9 mouse cellular contexts compared by ENCODE assay signal in the genomic region with DNA sequence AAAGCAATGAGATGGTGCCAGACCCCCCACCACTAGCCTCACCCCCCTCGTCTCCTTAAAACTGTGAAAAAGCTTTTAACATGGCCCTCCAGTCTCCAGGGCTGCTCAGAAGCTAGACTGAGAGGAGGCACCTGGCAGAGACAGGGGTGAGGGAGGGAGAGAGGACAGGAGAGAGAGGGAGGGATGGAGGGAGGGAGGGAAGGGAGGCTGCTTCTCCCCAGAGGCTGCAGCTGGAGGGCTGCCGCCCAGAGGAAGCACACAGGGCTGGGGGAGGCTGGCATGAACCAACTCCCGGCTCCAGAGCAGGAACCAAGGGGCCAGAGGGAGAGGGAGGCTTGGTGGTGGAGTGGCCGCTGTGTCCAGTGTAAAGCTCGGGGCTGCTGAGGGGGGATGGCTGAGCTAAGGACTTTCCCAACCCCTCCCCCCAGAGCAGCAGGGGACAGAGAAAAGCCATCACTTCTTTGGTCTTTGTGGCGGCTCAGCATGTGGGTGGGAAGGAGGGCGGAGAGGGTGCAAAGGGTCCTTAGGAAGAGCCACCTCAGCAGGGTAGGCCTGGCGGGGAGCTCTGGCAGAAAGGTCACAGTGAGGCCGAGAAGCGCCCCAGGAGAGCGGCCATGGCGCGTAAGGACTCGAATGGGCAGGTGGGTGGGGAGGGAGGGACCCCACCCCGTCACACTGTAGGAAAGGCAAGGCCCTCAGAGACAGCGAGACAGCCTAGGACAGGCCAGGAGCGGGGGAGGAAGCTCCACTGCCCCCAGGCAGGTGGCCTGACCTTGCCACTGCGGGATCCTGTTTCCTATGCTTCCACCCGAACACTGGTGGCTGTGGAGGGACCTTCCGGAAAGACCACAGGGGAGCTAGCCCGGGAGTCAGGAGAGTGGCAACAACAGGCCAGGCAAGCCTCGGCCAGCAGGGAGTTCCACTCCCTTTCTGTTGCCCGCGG. TPM values are rescaled to one million over a fixed set of nuclear protein-coding genes. Genes with fewer than 3 reads are reported as not detected.
DNase-seq lines count a peak whose midpoint lies in the region; ATAC-seq lines count a peak whose summit lies in the region.
"Had no signal": no experiment of that assay in that cellular context is flagged by ENCODE, and none has a peak within 500 bp of the region (broad histone marks: within the 10 kb centered on the region; RNA-seq: fewer than 3 reads in every experiment).

No protein-coding gene starts in this region.

- H3K4me3 ChIP-seq in forebrain, embryonic 14.5 days (ENCODE audit: low read depth, low read length) = no peak overlapping the region
- no peak overlapping the region for H3K4me3 ChIP-seq in midbrain, embryonic 13.5 days (replicated peaks)

- peaks cover 41% of the 10 kb centered on the region for H3K36me3 ChIP-seq in forebrain, embryonic 14.5 days (ENCODE audit: control insufficient read depth, insufficient read depth, low read length)
- H3K36me3 ChIP-seq in midbrain, embryonic 13.5 days = peaks cover 38% of the 10 kb centered on the region

- intact Hi-C loops in left cerebral cortex, postnatal 4 days (cut with DNase I) = loop anchor here (10.0 kb wide), 1 partner anchor 348 kb away; no protein-coding TSS in a partner anchor
- intact Hi-C loops in left cerebral cortex, postnatal 14 days (cut with DNase I) = no loop called here
- intact Hi-C loops in heart, postnatal 10 days (cut with DNase I) = no loop called here

- no peaks in the 10 kb centered on the region for H3K9me3 ChIP-seq in forebrain, embryonic 14.5 days (replicated peaks; ENCODE audit: control insufficient read depth, low read length)
- H3K9me3 ChIP-seq in midbrain, embryonic 13.5 days = no peaks in the 10 kb centered on the region

- H3K27me3 ChIP-seq in forebrain, embryonic 14.5 days (replicated peaks; ENCODE audit: control insufficient read depth, insufficient read depth, low read length) = no peaks in the 10 kb centered on the region
- peaks cover 6% of the 10 kb centered on the region; the same call in 1 of the 2 replicates for H3K27me3 ChIP-seq in midbrain, embryonic 13.5 days

- peak overlapping the region; percentile 70 for H3K27ac ChIP-seq in forebrain, embryonic 14.5 days (ENCODE audit: low read depth, low read length)
- peak overlapping the region; percentile 52 for H3K27ac ChIP-seq in midbrain, embryonic 13.5 days
- H3K27ac ChIP-seq: macrophage had no signal

- WGBS in forebrain, embryonic 14.5 days = 18% methylated on average over 24 of the region's 24 CpGs
- 10% methylated on average over 24 of the region's 24 CpGs for WGBS in midbrain, embryonic 13.5 days

- peaks cover 15% of the 10 kb centered on the region for H3K4me1 ChIP-seq in forebrain, embryonic 14.5 days (ENCODE audit: control insufficient read depth, insufficient read depth, low read length)
- peaks cover 34% of the 10 kb centered on the region for H3K4me1 ChIP-seq in midbrain, embryonic 13.5 days (replicated peaks)

- peak overlapping the region; percentile 29; the same call in 1 of the 2 replicates for H3K9ac ChIP-seq in forebrain, embryonic 14.5 days (ENCODE audit: low read length)
- peak overlapping the region; percentile 44; the same call in 1 of the 2 replicates for H3K9ac ChIP-seq in midbrain, embryonic 13.5 days (replicated peaks)

- DNase-seq in left cerebral cortex, postnatal 4 days = peak; percentile 32
- no peak for DNase-seq in left cerebral cortex, postnatal 14 days (ENCODE audit: low spot score in 2 of 2)
- peak; percentile 50 for DNase-seq in forebrain, embryonic 14.5 days (ENCODE audit: low spot score)
- DNase-seq in thymus, postnatal 25 days = peak; percentile 58
- no peak for DNase-seq in layer of hippocampus, adult 8-10 months (ENCODE audit: low spot score in 2 of 2)
- no peak for DNase-seq in layer of hippocampus, postnatal 36 days
- no peak for DNase-seq in heart, postnatal 10 days

- ATAC-seq in forebrain, embryonic 14.5 days = peak; percentile 64
- peak; percentile 46; the same call in 1 of the 2 replicates for ATAC-seq in midbrain, embryonic 13.5 days

- no peak overlapping the region for H3K4me2 ChIP-seq in forebrain, embryonic 14.5 days (ENCODE audit: low read length)
- H3K4me2 ChIP-seq in midbrain, embryonic 13.5 days (replicated peaks) = peak overlapping the region; percentile 9; the same call in 1 of the 2 replicates

RNA-seq across cellular contexts. Expression of a gene that starts 15.6 kb away (rescaled TPM):
- 10 to 100 TPM; 73.7 to 74.9 TPM for total RNA-seq in left cerebral cortex, postnatal 4 days (2021)
- 10 to 100 TPM; 81.7 to 87.9 TPM for total RNA-seq in left cerebral cortex, postnatal 14 days (2021)
- 125 and 131 TPM in 2 replicates for polyA plus RNA-seq in forebrain, embryonic 14.5 days (2014; fragmentation: Nextera tagmentation; extraction: Ambion mirVana)
- polyA plus RNA-seq in midbrain, embryonic 13.5 days (2015; fragmentation: Nextera tagmentation; extraction: Ambion mirVana) = 103 TPM in 2 replicates
- total RNA-seq in layer of hippocampus, adult 8-10 months (2022) = 10 to 100 TPM; 80.1 to 92.0 (median 85.6) TPM
- 10 to 100 TPM; 85.0 to 92.1 TPM for total RNA-seq in layer of hippocampus, postnatal 36 days (2021)
- total RNA-seq in heart, postnatal 10 days (2021) = 10 to 100 TPM; 28.7 to 31.7 TPM

RNA-seq across cellular contexts. Expression of a gene that starts 30.3 kb away (rescaled TPM):
- total RNA-seq in left cerebral cortex, postnatal 4 days (2021) = under 1 TPM; 0.42 to 0.44 TPM
- under 1 TPM in 1 of 2 experiments, not detected in 1; 0.51 TPM for total RNA-seq in left cerebral cortex, postnatal 14 days (2021)
- polyA plus RNA-seq in forebrain, embryonic 14.5 days (2014; fragmentation: Nextera tagmentation; extraction: Ambion mirVana) = 0.32 and 0.54 TPM in 2 replicates
- polyA plus RNA-seq in midbrain, embryonic 13.5 days (2015; fragmentation: Nextera tagmentation; extraction: Ambion mirVana) = 0.40 and 0.66 TPM in 2 replicates
- total RNA-seq in layer of hippocampus, adult 8-10 months (2022) = 1 to 10 TPM in 3 of 4 experiments, under 1 TPM in 1; 0.84 to 1.4 (median 1.4) TPM
- under 1 TPM; 0.70 to 0.99 TPM for total RNA-seq in layer of hippocampus, postnatal 36 days (2021)
- total RNA-seq in heart, postnatal 10 days (2021) = 1 to 10 TPM in 1 of 2 experiments, under 1 TPM in 1; 0.74 to 1.5 TPM
- polyA plus RNA-seq: macrophage had no signal

RNA-seq across cellular contexts. Expression of a gene that starts 52.6 kb away (rescaled TPM):
- 1 to 10 TPM; 3.0 to 3.3 TPM for total RNA-seq in left cerebral cortex, postnatal 4 days (2021)
- 1 to 10 TPM; 2.3 to 5.8 TPM for total RNA-seq in left cerebral cortex, postnatal 14 days (2021)
- 1.1 and 1.7 TPM in 2 replicates for polyA plus RNA-seq in forebrain, embryonic 14.5 days (2014; fragmentation: Nextera tagmentation; extraction: Ambion mirVana)
- 0.79 and 2.3 TPM in 2 replicates for polyA plus RNA-seq in midbrain, embryonic 13.5 days (2015; fragmentation: Nextera tagmentation; extraction: Ambion mirVana)
- total RNA-seq in layer of hippocampus, adult 8-10 months (2022) = 1 to 10 TPM; 4.8 to 6.1 (median 5.8) TPM
- total RNA-seq in layer of hippocampus, postnatal 36 days (2021) = 1 to 10 TPM; 3.9 to 5.9 TPM
- total RNA-seq in heart, postnatal 10 days (2021) = 10 to 100 TPM in 1 of 2 experiments, 1 to 10 TPM in 1; 8.2 to 30.7 TPM

Comparison
In these comparisons a context has a peak if more than half of its experiments do, and no peak if none do; other contexts are left out.
1. DNase-seq: peak in left cerebral cortex, postnatal 4 days (single experiment), forebrain, embryonic 14.5 days (single experiment) and thymus, postnatal 25 days (single experiment); none in left cerebral cortex, postnatal 14 days (0 of 2), layer of hippocampus, adult 8-10 months (0 of 2), layer of hippocampus, postnatal 36 days (0 of 2) and heart, postnatal 10 days (0 of 2).